Mouse (Mus musculus) gastrocnemius, adult 2 months (tissue): ENCODE results near the gene Manbal. TPM values are rescaled to one million over a fixed set of nuclear protein-coding genes. Genes with fewer than 3 reads are reported as not detected.
"Not testable (repeated sequence)": the region's sequence is repeated elsewhere in the genome, so short reads cannot be mapped to it uniquely, and the experiment has no call there.

Experiments
- DNase-seq: peaks from one replicate; pipeline ENCODE4 v3.0.0; 2022
- H3K27ac ChIP-seq: fragments of 200-600 bp; 2 replicates; pipeline ENCODE4 v1.8.1; 2022; ENCODE audit warnings: mild to moderate bottlenecking
- H3K4me3 ChIP-seq: fragments of 200-600 bp; 2 replicates; pipeline ENCODE4 v1.8.1; 2022; ENCODE audit warnings: mild to moderate bottlenecking, moderate library complexity
- CTCF ChIP-seq: fragments of 200-600 bp; IDR thresholded peaks from 2 replicates; pipeline ENCODE4 v1.8.1; 2022; ENCODE audit warnings: antibody characterized with exemption, mild to moderate bottlenecking, moderate library complexity
- intact Hi-C: fragments of 180-260 bp; cut with DNase I; formaldehyde crosslinking; loops from one replicate; pipeline ENCODE4 v1.15.1; 2025
- total RNA-seq, 2 experiments: library from RNA; stranded (reverse); gene quantifications; 2 replicates each; pipeline ENCODE4 v1.2.3; 2021

Gene Manbal
- total RNA-seq, 2 experiments from 2014 or later, result 13.5 TPM

- Histone ChIP-seq H3K4me3 (no peak overlapping the region), H3K27ac (peak overlapping the region; percentile 16; the same call in 1 of the 2 replicates)
- TF ChIP-seq CTCF, result no peak
- intact Hi-C loops, result no loop called here
- no peak for DNase-seq
Observed at GRCm38 (mm10) chr2:157375794-157376757, 8.7 kb downstream of the Manbal start.

GRCm38 (mm10) chr2:157376995-157377394 is 9.6 kb downstream of the Manbal start:
- DNase-seq, result no peak
- TF ChIP-seq CTCF, result no peak
- Histone ChIP-seq H3K27ac (no peak overlapping the region), H3K4me3 (no peak overlapping the region)
- intact Hi-C loops, result no loop called here

- H3K27ac ChIP-seq, result no peak overlapping the region
- H3K4me3 ChIP-seq, result no peak overlapping the region
- peak; percentile 7 for DNase-seq
- intact Hi-C loops, result no loop called here
- no peak for TF ChIP-seq CTCF
Observed at GRCm38 (mm10) chr2:157384836-157385235, 17.4 kb downstream of the Manbal start.

DNA sequence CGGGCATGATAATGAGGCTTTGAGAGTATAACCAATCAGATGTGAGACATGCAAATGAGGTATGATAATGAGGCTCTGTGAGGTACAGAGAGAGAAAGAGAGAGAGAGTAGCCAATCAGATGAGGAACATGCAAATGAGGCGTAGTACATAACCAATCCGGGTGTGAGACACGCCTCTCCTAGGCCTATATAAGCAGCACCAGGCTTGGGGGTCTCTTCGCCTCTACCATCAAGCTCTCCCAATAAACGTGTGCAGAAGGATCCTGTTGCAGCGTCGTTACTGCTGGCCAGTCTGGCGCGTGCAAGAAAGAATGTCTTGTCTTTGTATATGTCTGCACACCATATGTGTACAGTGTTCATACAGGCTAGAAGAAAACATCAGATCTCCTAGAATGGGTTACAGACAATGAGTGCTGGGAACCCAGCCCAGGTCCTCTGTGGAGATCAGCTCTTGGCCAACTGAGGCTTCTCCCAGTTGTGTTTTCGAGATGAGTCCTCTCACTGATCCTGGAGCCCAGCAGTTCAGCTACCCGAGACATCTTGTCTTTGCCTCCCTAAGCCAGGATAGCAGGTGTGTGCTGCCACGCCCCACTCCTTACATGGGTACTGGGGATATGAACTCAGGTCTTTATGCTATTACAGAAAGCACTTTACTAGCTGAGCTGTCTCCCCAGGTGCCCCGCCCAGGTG is 21.7 kb downstream of the Manbal start:
- intact Hi-C loops, H3K27ac ChIP-seq, H3K4me3 ChIP-seq, DNase-seq: not testable (repeated sequence)

DNA sequence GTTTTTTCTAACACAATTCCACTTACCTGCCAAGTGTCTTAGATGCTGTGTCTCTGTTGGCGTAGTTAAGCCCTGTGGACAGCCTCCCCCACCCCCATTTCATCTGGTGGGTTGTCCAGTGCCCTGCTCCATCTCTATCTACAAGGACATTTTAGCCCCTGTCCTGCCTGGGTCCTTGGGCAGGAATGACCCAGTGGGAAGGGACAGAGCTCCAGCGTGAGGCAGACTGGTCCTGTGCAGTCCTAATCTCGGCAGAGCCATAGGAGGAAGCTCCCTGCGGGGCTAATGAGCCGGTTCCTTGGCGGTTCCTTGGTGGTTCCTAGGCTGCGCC is 22.2 kb downstream of the Manbal start:
- Histone ChIP-seq H3K27ac (no peak overlapping the region), H3K4me3 (no peak overlapping the region)
- intact Hi-C loops, result no loop called here
- DNase-seq, result no peak
- no peak for TF ChIP-seq CTCF

DNA sequence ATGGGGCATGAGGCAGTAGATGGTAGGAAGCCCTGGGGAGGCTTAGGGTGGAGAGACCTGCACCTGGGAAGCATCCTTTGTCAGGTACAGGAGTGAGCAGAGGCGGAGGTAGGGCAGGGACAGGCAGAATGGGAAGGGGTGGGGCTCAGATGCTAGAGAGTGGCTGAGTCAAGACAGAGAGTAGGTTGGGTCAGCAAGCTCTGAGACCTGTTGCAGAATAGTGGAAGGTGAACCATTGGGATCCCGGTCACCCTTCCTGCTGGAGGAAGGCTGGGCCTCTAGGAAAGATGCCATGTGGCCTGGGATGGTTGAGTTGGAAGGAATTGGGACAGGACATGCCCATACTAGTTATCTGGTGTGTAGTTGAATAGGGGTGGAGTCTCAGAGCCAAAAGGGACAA is 24.9 kb downstream of the Manbal start:
- no peak overlapping the region for H3K27ac ChIP-seq
- intact Hi-C loops, result no loop called here
- no peak for DNase-seq
- no peak for TF ChIP-seq CTCF
- no peak overlapping the region for H3K4me3 ChIP-seq

DNA sequence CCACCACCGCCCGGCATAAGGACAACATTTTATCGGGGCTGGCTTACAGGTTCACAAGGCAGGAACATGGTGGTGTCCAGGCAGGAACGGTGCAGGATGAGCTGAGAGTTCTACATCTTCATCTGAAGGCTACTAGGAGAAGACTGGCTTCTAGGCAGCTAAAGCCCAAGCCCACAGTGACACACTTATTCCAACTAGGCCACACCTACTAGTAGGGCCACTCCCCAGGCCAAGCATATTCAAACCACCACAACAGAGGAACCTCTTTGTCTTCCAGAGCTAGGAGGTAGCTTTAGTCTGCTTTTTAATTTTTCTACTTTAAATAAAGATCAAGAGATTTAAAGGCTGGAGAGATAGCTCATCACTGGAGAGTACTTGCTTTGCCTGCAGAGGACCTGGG is 26.2 kb downstream of the Manbal start:
- intact Hi-C loops, result no loop called here
- no peak for DNase-seq
- H3K4me3 ChIP-seq, result no peak overlapping the region
- no peak for TF ChIP-seq CTCF
- H3K27ac ChIP-seq, result no peak overlapping the region

DNA sequence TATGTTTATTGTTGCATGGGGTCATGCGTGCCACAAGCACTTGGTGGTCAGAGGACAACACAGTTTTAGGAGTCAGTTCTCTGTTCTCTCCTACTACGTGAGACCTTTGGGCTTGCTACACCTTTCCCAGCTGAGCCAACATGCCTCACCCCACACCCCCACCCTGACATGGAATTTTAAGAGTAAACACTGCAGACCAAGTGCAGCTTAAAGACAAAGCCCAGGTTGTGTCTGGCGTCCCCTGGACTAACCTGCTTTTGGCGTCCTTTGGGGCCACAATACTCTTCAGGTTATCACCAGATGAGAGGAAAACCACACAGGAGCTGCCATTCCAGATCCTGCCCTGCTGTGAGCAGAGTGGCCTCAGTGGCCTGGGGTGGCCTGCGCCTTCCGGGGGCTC is 27.5 kb downstream of the Manbal start:
- no peak for DNase-seq
- no peak overlapping the region for H3K4me3 ChIP-seq
- TF ChIP-seq CTCF, result no peak
- intact Hi-C loops, result no loop called here
- H3K27ac ChIP-seq, result peak overlapping the region; percentile 40; the same call in 1 of the 2 replicates

- no peak for TF ChIP-seq CTCF
- H3K27ac ChIP-seq, result peak overlapping the region; percentile 48; the same call in 1 of the 2 replicates
- intact Hi-C loops, result no loop called here
- DNase-seq, result no peak
- H3K4me3 ChIP-seq, result no peak overlapping the region; the same call in 1 of the 2 replicates
Observed at GRCm38 (mm10) chr2:157395371-157395770, 28.0 kb downstream of the Manbal start.

- no peak for DNase-seq
- intact Hi-C loops, result no loop called here
- no peak for TF ChIP-seq CTCF
- Histone ChIP-seq H3K4me3 (no peak overlapping the region), H3K27ac (peak overlapping the region; percentile 48; the same call in 1 of the 2 replicates)
Observed at GRCm38 (mm10) chr2:157395960-157396359, 28.6 kb downstream of the Manbal start.

- no peak for TF ChIP-seq CTCF
- intact Hi-C loops, result no loop called here
- Histone ChIP-seq H3K27ac (no peak overlapping the region), H3K4me3 (no peak overlapping the region)
- DNase-seq, result no peak
Observed at GRCm38 (mm10) chr2:157397376-157397775, 30.0 kb downstream of the Manbal start.

- Histone ChIP-seq H3K4me3 (no peak overlapping the region), H3K27ac (no peak overlapping the region)
- DNase-seq, result no peak
- intact Hi-C loops, result no loop called here
- TF ChIP-seq CTCF, result no peak; the same call in 1 of the 2 replicates
Observed at GRCm38 (mm10) chr2:157398539-157398938, 31.1 kb downstream of the Manbal start.

DNA sequence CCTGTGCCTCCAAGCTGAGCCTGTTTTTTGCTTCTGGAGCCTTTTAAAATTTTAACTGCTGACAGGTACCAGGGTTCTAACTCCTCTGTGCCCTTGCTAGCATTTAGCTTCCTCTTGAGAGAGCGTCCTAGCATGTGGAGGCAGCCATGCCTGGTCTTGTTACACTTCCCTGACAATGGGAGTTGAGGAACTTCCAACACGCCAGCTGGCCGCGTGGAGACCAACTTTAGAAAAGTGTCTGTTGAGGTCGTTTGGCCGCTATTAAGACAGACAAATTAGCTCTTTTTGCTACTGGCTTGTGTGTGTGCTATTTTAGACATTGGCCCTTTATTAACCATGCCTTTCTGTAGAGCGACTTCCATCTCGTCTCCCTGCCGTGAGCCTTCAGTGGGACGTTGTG is 32.4 kb downstream of the Manbal start:
- TF ChIP-seq CTCF, result no peak
- Histone ChIP-seq H3K27ac (no peak overlapping the region), H3K4me3 (no peak overlapping the region)
- no peak for DNase-seq
- intact Hi-C loops, result no loop called here
